Mouse (Mus musculus) brain, adult 2 months (tissue): Measurements from ENCODE around the gene Aurka.

Source experiments
- DNase-seq: peaks from one replicate; pipeline ENCODE4 v3.0.0; 2011; ENCODE audit warnings: low read depth, low spot score

The Aurka gene

GRCm38 (mm10) chr2:172381341-172381740 is 11.0 kb upstream of the Aurka start:
- DNase-seq, result no peak

GRCm38 (mm10) chr2:172380513-172380912 is 10.2 kb upstream of the Aurka start:
- no peak for DNase-seq

GRCm38 (mm10) chr2:172378332-172378731 is 8.0 kb upstream of the Aurka start:
- peak; percentile 70 for DNase-seq

- DNase-seq, result no peak
Measured at GRCm38 (mm10) chr2:172376999-172377515, 6.7 kb upstream of the Aurka start.

GRCm38 (mm10) chr2:172376551-172376950 is 6.2 kb upstream of the Aurka start:
- DNase-seq, result peak; percentile 45

- DNase-seq, result no peak
Measured at GRCm38 (mm10) chr2:172371258-172371657, 923 bp upstream of the Aurka start.

- no peak for DNase-seq
Measured at GRCm38 (mm10) chr2:172363176-172363575, 7.2 kb downstream of the Aurka start.

GRCm38 (mm10) chr2:172355833-172356232 is 14.5 kb downstream of the Aurka start:
- DNase-seq, result no peak

- DNase-seq, result peak; percentile 36
Measured at GRCm38 (mm10) chr2:172354761-172355160, 15.6 kb downstream of the Aurka start.

GRCm38 (mm10) chr2:172353218-172353617 is 17.1 kb downstream of the Aurka start:
- DNase-seq, result peak; percentile 61

GRCm38 (mm10) chr2:172350773-172351172 is 19.6 kb downstream of the Aurka start:
- no peak for DNase-seq

- no peak for DNase-seq
Measured at GRCm38 (mm10) chr2:172349776-172350175, 20.6 kb downstream of the Aurka start.

- peak; percentile 84 for DNase-seq
Measured at GRCm38 (mm10) chr2:172348297-172348950, 21.9 kb downstream of the Aurka start.

- DNase-seq, result no peak
Measured at GRCm38 (mm10) chr2:172346933-172347611, 23.3 kb downstream of the Aurka start.

GRCm38 (mm10) chr2:172346034-172346929 is 24.1 kb downstream of the Aurka start:
- DNase-seq, result peak; percentile 68

GRCm38 (mm10) chr2:172345258-172345738 is 25.0 kb downstream of the Aurka start, which contains the start of gene Fam210b:
Gene Fam210b (plus strand): TSS chr2:172345565.
- DNase-seq, result peak; percentile 98

- DNase-seq, result no peak
Measured at GRCm38 (mm10) chr2:172344669-172345068, 25.7 kb downstream of the Aurka start.

GRCm38 (mm10) chr2:172343751-172344150 is 26.6 kb downstream of the Aurka start:
- DNase-seq, result no peak

GRCm38 (mm10) chr2:172341606-172342005 is 28.7 kb downstream of the Aurka start:
- no peak for DNase-seq

GRCm38 (mm10) chr2:172340936-172341335 is 29.4 kb downstream of the Aurka start:
- DNase-seq, result no peak

GRCm38 (mm10) chr2:172338206-172338942 is 32.0 kb downstream of the Aurka start:
- peak; percentile 31 for DNase-seq
